ENCODE assay signal across 8 mouse cellular contexts in genomic region chr6:124828101-124828592, GRCm38 (mm10). TPM values are rescaled to one million over a fixed set of nuclear protein-coding genes. Genes with fewer than 3 reads are reported as not detected.
DNase-seq lines count a peak whose midpoint lies in the region; ATAC-seq lines count a peak whose summit lies in the region.

No protein-coding gene starts in this region.

- peaks cover 27% of the 10 kb centered on the region for H3K4me1 ChIP-seq in embryonic facial prominence, embryonic 15.5 days
- H3K4me1 ChIP-seq in intestine, embryonic 15.5 days (replicated peaks) = peaks cover 16% of the 10 kb centered on the region
- peaks cover 18% of the 10 kb centered on the region for H3K4me1 ChIP-seq in liver, embryonic 16.5 days (ENCODE audit: control insufficient read depth, low read depth, low read length)
- H3K4me1 ChIP-seq in neural tube, embryonic 15.5 days = peaks cover 23% of the 10 kb centered on the region

- no peak for ATAC-seq in embryonic facial prominence, embryonic 15.5 days (ENCODE audit: insufficient number of reproducible peaks, low FRiP score, low TSS enrichment, low read depth)
- no peak for ATAC-seq in intestine, embryonic 15.5 days
- ATAC-seq in liver, embryonic 16.5 days (ENCODE audit: low read depth) = no peak
- ATAC-seq in neural tube, embryonic 15.5 days (ENCODE audit: low FRiP score) = no peak
- no peak for ATAC-seq in monocyte, adult 5-6 weeks (replicated peaks; ENCODE audit: insufficient number of reproducible peaks, low FRiP score, low TSS enrichment, poor library complexity, severe bottlenecking)

- H3K36me3 ChIP-seq in embryonic facial prominence, embryonic 15.5 days = peaks cover 50% of the 10 kb centered on the region
- H3K36me3 ChIP-seq in intestine, embryonic 15.5 days = peaks cover 33% of the 10 kb centered on the region
- H3K36me3 ChIP-seq in liver, embryonic 16.5 days (ENCODE audit: control insufficient read depth, insufficient read depth) = peaks cover 45% of the 10 kb centered on the region
- H3K36me3 ChIP-seq in neural tube, embryonic 15.5 days = peaks cover 32% of the 10 kb centered on the region

- no peaks in the 10 kb centered on the region for H3K27me3 ChIP-seq in embryonic facial prominence, embryonic 15.5 days
- no peaks in the 10 kb centered on the region for H3K27me3 ChIP-seq in intestine, embryonic 15.5 days (replicated peaks)
- H3K27me3 ChIP-seq in liver, embryonic 16.5 days (ENCODE audit: control insufficient read depth, insufficient read depth, low read depth, low read length) = no peaks in the 10 kb centered on the region
- H3K27me3 ChIP-seq in neural tube, embryonic 15.5 days (replicated peaks) = no peaks in the 10 kb centered on the region

- peak overlapping the region; percentile 81 for H3K27ac ChIP-seq in embryonic facial prominence, embryonic 15.5 days (replicated peaks)
- H3K27ac ChIP-seq in intestine, embryonic 15.5 days = peak overlapping the region; percentile 13; the same call in 1 of the 2 replicates
- peak overlapping the region; percentile 51 for H3K27ac ChIP-seq in liver, embryonic 16.5 days (ENCODE audit: low read length)
- H3K27ac ChIP-seq in neural tube, embryonic 15.5 days (replicated peaks) = peak overlapping the region; percentile 90

- 18% methylated on average over 10 of the region's 10 CpGs for WGBS in embryonic facial prominence, embryonic 15.5 days
- 23% methylated on average over 10 of the region's 10 CpGs for WGBS in intestine, embryonic 15.5 days
- 16% methylated on average over 10 of the region's 10 CpGs for WGBS in liver, embryonic 16.5 days (ENCODE audit: insufficient replicate concordance)
- WGBS in neural tube, embryonic 15.5 days = 21% methylated on average over 10 of the region's 10 CpGs

- peak overlapping the region; percentile 82 for H3K4me3 ChIP-seq in embryonic facial prominence, embryonic 15.5 days (replicated peaks)
- H3K4me3 ChIP-seq in intestine, embryonic 15.5 days (replicated peaks) = peak overlapping the region; percentile 54
- H3K4me3 ChIP-seq in liver, embryonic 16.5 days (ENCODE audit: low read depth, low read length) = peak overlapping the region; percentile 81
- peak overlapping the region; percentile 75 for H3K4me3 ChIP-seq in neural tube, embryonic 15.5 days (replicated peaks)

- H3K4me2 ChIP-seq in embryonic facial prominence, embryonic 15.5 days (replicated peaks) = peak overlapping the region; percentile 85
- peak overlapping the region; percentile 76 for H3K4me2 ChIP-seq in intestine, embryonic 15.5 days (replicated peaks)
- peak overlapping the region; percentile 96 for H3K4me2 ChIP-seq in liver, embryonic 16.5 days (ENCODE audit: low read depth, low read length)
- peak overlapping the region; percentile 90 for H3K4me2 ChIP-seq in neural tube, embryonic 15.5 days

- peak; percentile 36 to 42 for DNase-seq in lung, adult 18-20 months
- DNase-seq in lung, postnatal 14 days = no peak
- peak; percentile 71 for DNase-seq in adrenal gland, postnatal 10 days

- peak overlapping the region; percentile 37 for H3K9ac ChIP-seq in embryonic facial prominence, embryonic 15.5 days
- H3K9ac ChIP-seq in intestine, embryonic 15.5 days = peak overlapping the region; percentile 54
- H3K9ac ChIP-seq in liver, embryonic 16.5 days (ENCODE audit: low read depth, low read length) = peak overlapping the region; percentile 62
- H3K9ac ChIP-seq in neural tube, embryonic 15.5 days (replicated peaks) = peak overlapping the region; percentile 68

- no peaks in the 10 kb centered on the region for H3K9me3 ChIP-seq in embryonic facial prominence, embryonic 15.5 days (replicated peaks)
- H3K9me3 ChIP-seq in intestine, embryonic 15.5 days = no peaks in the 10 kb centered on the region
- H3K9me3 ChIP-seq in liver, embryonic 16.5 days (replicated peaks; ENCODE audit: control insufficient read depth, low read length) = no peaks in the 10 kb centered on the region
- H3K9me3 ChIP-seq in neural tube, embryonic 15.5 days (replicated peaks) = no peaks in the 10 kb centered on the region

RNA-seq across cellular contexts. Expression of gene Usp5, which starts 1.1 kb away (rescaled TPM):
- total RNA-seq in adrenal gland, postnatal 10 days (2021) = 100 to 1,000 TPM in 1 of 2 experiments, 10 to 100 TPM in 1; 89.2 to 111 TPM
- 140 and 141 TPM in 2 replicates for polyA plus RNA-seq in embryonic facial prominence, embryonic 15.5 days (2015; fragmentation: Nextera tagmentation; extraction: Ambion mirVana)
- polyA plus RNA-seq in intestine, embryonic 15.5 days (2015; fragmentation: Nextera tagmentation; extraction: Ambion mirVana) = 116 and 118 TPM in 2 replicates
- polyA plus RNA-seq in liver, embryonic 16.5 days (2015; fragmentation: Nextera tagmentation; extraction: Ambion mirVana) = 50.0 and 52.7 TPM in 2 replicates
- polyA plus RNA-seq in neural tube, embryonic 15.5 days (2015; fragmentation: Nextera tagmentation; extraction: Ambion mirVana) = 190 and 199 TPM in 2 replicates
- 34.6 to 45.5 TPM (median 35.5 TPM) in 3 replicates for total RNA-seq in monocyte, adult 5-6 weeks (2017)

RNA-seq across cellular contexts. Expression of gene Cdca3, which starts 1.2 kb away (rescaled TPM):
- total RNA-seq in adrenal gland, postnatal 10 days (2021) = 10 to 100 TPM; 26.3 to 28.8 TPM
- 128 and 138 TPM in 2 replicates for polyA plus RNA-seq in embryonic facial prominence, embryonic 15.5 days (2015; fragmentation: Nextera tagmentation; extraction: Ambion mirVana)
- polyA plus RNA-seq in intestine, embryonic 15.5 days (2015; fragmentation: Nextera tagmentation; extraction: Ambion mirVana) = 166 and 177 TPM in 2 replicates
- polyA plus RNA-seq in liver, embryonic 16.5 days (2015; fragmentation: Nextera tagmentation; extraction: Ambion mirVana) = 171 and 180 TPM in 2 replicates
- 23.7 and 52.8 TPM in 2 replicates for polyA plus RNA-seq in neural tube, embryonic 15.5 days (2015; fragmentation: Nextera tagmentation; extraction: Ambion mirVana)
- 0.32 to 5.8 TPM in 2 of 3 replicates, not detected in the other for total RNA-seq in monocyte, adult 5-6 weeks (2017)

RNA-seq across cellular contexts. Expression of gene Gnb3, which starts 11.9 kb away (rescaled TPM):
- 1 to 10 TPM; 7.5 to 9.7 TPM for total RNA-seq in adrenal gland, postnatal 10 days (2021)
- polyA plus RNA-seq in embryonic facial prominence, embryonic 15.5 days (2015; fragmentation: Nextera tagmentation; extraction: Ambion mirVana) = 2.0 and 2.1 TPM in 2 replicates
- 1.2 and 1.3 TPM in 2 replicates for polyA plus RNA-seq in intestine, embryonic 15.5 days (2015; fragmentation: Nextera tagmentation; extraction: Ambion mirVana)
- polyA plus RNA-seq in liver, embryonic 16.5 days (2015; fragmentation: Nextera tagmentation; extraction: Ambion mirVana) = 0.13 and 0.31 TPM in 2 replicates
- polyA plus RNA-seq in neural tube, embryonic 15.5 days (2015; fragmentation: Nextera tagmentation; extraction: Ambion mirVana) = 0.69 and 0.70 TPM in 2 replicates
- total RNA-seq in monocyte, adult 5-6 weeks (2017) = 0.19 TPM in 1 of 3 replicates, not detected in the others

RNA-seq across cellular contexts. Expression of gene Tpi1, which starts 14.1 kb away (rescaled TPM):
- 100 to 1,000 TPM; 504 to 601 TPM for total RNA-seq in adrenal gland, postnatal 10 days (2021)
- 779 and 809 TPM in 2 replicates for polyA plus RNA-seq in embryonic facial prominence, embryonic 15.5 days (2015; fragmentation: Nextera tagmentation; extraction: Ambion mirVana)
- polyA plus RNA-seq in intestine, embryonic 15.5 days (2015; fragmentation: Nextera tagmentation; extraction: Ambion mirVana) = 1,094 and 1,127 TPM in 2 replicates
- 450 and 452 TPM in 2 replicates for polyA plus RNA-seq in liver, embryonic 16.5 days (2015; fragmentation: Nextera tagmentation; extraction: Ambion mirVana)
- 481 and 545 TPM in 2 replicates for polyA plus RNA-seq in neural tube, embryonic 15.5 days (2015; fragmentation: Nextera tagmentation; extraction: Ambion mirVana)
- total RNA-seq in monocyte, adult 5-6 weeks (2017) = 71.9 to 103 TPM (median 88.6 TPM) in 3 replicates

RNA-seq across cellular contexts. Expression of gene Spsb2, which starts 19.7 kb away (rescaled TPM):
- total RNA-seq in adrenal gland, postnatal 10 days (2021) = 10 to 100 TPM; 11.7 to 15.2 TPM
- 16.4 and 17.5 TPM in 2 replicates for polyA plus RNA-seq in embryonic facial prominence, embryonic 15.5 days (2015; fragmentation: Nextera tagmentation; extraction: Ambion mirVana)
- polyA plus RNA-seq in intestine, embryonic 15.5 days (2015; fragmentation: Nextera tagmentation; extraction: Ambion mirVana) = 16.1 and 16.3 TPM in 2 replicates
- 8.6 and 9.1 TPM in 2 replicates for polyA plus RNA-seq in liver, embryonic 16.5 days (2015; fragmentation: Nextera tagmentation; extraction: Ambion mirVana)
- polyA plus RNA-seq in neural tube, embryonic 15.5 days (2015; fragmentation: Nextera tagmentation; extraction: Ambion mirVana) = 7.9 and 9.2 TPM in 2 replicates
- 8.2 to 11.2 TPM (median 10.4 TPM) in 3 replicates for total RNA-seq in monocyte, adult 5-6 weeks (2017)

Comparison
In these comparisons a context has a peak if more than half of its experiments do, and no peak if none do; other contexts are left out.
1. H3K27ac ChIP-seq: peak in every context shown above with its lines; median percentile 90 in neural tube, embryonic 15.5 days; 81 in embryonic facial prominence, embryonic 15.5 days; 51 in liver, embryonic 16.5 days; 13 in intestine, embryonic 15.5 days.